Mouse (Mus musculus) CH12.LX (cell line): ENCODE measurements around the gene Lmo1. TPM values are rescaled to one million over a fixed set of nuclear protein-coding genes. Genes with fewer than 3 reads are reported as not detected.

ENCODE experiments used
- DNase-seq: peaks from one replicate; pipeline ENCODE4 v3.0.0-alpha.2; 2013; ENCODE audit errors: extremely low read depth
- H3K27ac ChIP-seq: 2 replicates; pipeline ENCODE4 v1.5.1; 2012; ENCODE audit warnings: low read depth, mild to moderate bottlenecking, control low read depth, moderate library complexity; ENCODE audit not compliant: insufficient read depth
- H3K27me3 ChIP-seq: replicated peaks from 2 replicates; pipeline ENCODE3; 2012; ENCODE audit warnings: inconsistent platforms
- H3K36me3 ChIP-seq, 2 experiments: replicated peaks in 1 of 2; 2 replicates each; pipeline versions ENCODE3 to v1.6.1; 2012; ENCODE audit warnings: inconsistent platforms in 1 of 2, low read length in 1 of 2, mild to moderate bottlenecking in 1 of 2, mixed read lengths in 1 of 2, moderate library complexity in 1 of 2; ENCODE audit not compliant: control insufficient read depth in 1 of 2, insufficient read depth in 1 of 2
- H3K4me1 ChIP-seq, 2 experiments: 2 replicates each; pipeline ENCODE4 v1.6.1; 2012; ENCODE audit warnings: inconsistent platforms in 1 of 2, moderate library complexity in 1 of 2; ENCODE audit not compliant: insufficient read depth in 2 of 2, control insufficient read depth in 1 of 2
- H3K4me2 ChIP-seq: 2 replicates; pipeline ENCODE4 v1.6.1; 2012; ENCODE audit warnings: low read depth, mild to moderate bottlenecking, control low read depth; ENCODE audit not compliant: poor library complexity, insufficient read depth, severe bottlenecking
- H3K4me3 ChIP-seq, 3 experiments: fragments of 150-350 bp in 1 of 3; sonication (generic) in 1 of 3; replicated peaks in 1 of 3; 2 replicates each; pipeline versions ENCODE3 to v1.5.1; 2011 to 2012; ENCODE audit warnings: low read depth in 2 of 3, low read length in 2 of 3, mild to moderate bottlenecking in 2 of 3, moderate library complexity in 2 of 3, control low read depth in 1 of 3, improper control_type of control experiment in 1 of 3, inconsistent platforms in 1 of 3, mixed read lengths in 1 of 3; ENCODE audit not compliant: poor library complexity in 1 of 3
- H3K79me2 ChIP-seq: replicated peaks from 2 replicates; pipeline ENCODE4 v1.6.1; 2012; ENCODE audit warnings: mild to moderate bottlenecking, moderate library complexity; ENCODE audit not compliant: control insufficient read depth, poor library complexity, insufficient read depth, severe bottlenecking; ENCODE audit errors: extremely low read depth
- H3K9ac ChIP-seq: 2 replicates; pipeline ENCODE4 v1.6.1; 2012; ENCODE audit warnings: low read depth, mild to moderate bottlenecking, control low read depth, moderate library complexity; ENCODE audit not compliant: insufficient read depth
- H3K9me3 ChIP-seq: replicated peaks from 2 replicates; pipeline ENCODE3; 2012; ENCODE audit warnings: low read length, inconsistent platforms, mixed read lengths
- BHLHE40 ChIP-seq: IDR thresholded peaks from 2 replicates; pipeline ENCODE4 v1.6.1; 2011; ENCODE audit warnings: mild to moderate bottlenecking, low read depth, low read length, improper control_type of control experiment
- CHD1 ChIP-seq: IDR thresholded peaks from 2 replicates; pipeline ENCODE4 v1.6.1; 2012; ENCODE audit warnings: low read depth, low read length, improper control_type of control experiment, inconsistent platforms
- CTCF ChIP-seq, 2 experiments: IDR thresholded peaks in 1 of 2; conservative IDR thresholded peaks in 1 of 2; 2 replicates each; pipeline ENCODE4 v1.5.1; 2011 to 2012; ENCODE audit warnings: low read depth in 2 of 2, low read length in 2 of 2, improper control_type of control experiment in 1 of 2, inconsistent platforms in 1 of 2, mild to moderate bottlenecking in 1 of 2, moderate library complexity in 1 of 2
- EP300 ChIP-seq: IDR thresholded peaks from 2 replicates; pipeline ENCODE4 v1.6.1; 2011; ENCODE audit warnings: low read length, improper control_type of control experiment
- GABPA ChIP-seq: IDR thresholded peaks from 2 replicates; pipeline ENCODE4 v1.6.1; 2012; ENCODE audit warnings: low read depth, low read length, improper control_type of control experiment, inconsistent platforms; ENCODE audit not compliant: insufficient replicate concordance
- IRF4 ChIP-seq: IDR thresholded peaks from 2 replicates; pipeline ENCODE4 v1.6.1; 2014; ENCODE audit warnings: low read depth, mild to moderate bottlenecking, inconsistent platforms, low read length, improper control_type of control experiment
- JUND ChIP-seq: conservative IDR thresholded peaks from 2 replicates; pipeline ENCODE4 v1.6.1; 2011; ENCODE audit warnings: low read depth, low read length, improper control_type of control experiment
- KAT2A ChIP-seq: IDR thresholded peaks from 2 replicates; pipeline ENCODE4 v1.6.1; 2012; ENCODE audit warnings: low read length, improper control_type of control experiment, inconsistent platforms; ENCODE audit not compliant: insufficient replicate concordance
- MAFK ChIP-seq: IDR thresholded peaks from 2 replicates; pipeline ENCODE4 v1.6.1; 2011; ENCODE audit warnings: low read length, improper control_type of control experiment; ENCODE audit not compliant: insufficient replicate concordance
- MAX ChIP-seq: IDR thresholded peaks from 2 replicates; pipeline ENCODE4 v1.6.1; 2011; ENCODE audit warnings: low read length, improper control_type of control experiment
- MEF2A ChIP-seq: IDR thresholded peaks from 2 replicates; pipeline ENCODE4 v1.6.1; 2014; ENCODE audit warnings: low read depth, mild to moderate bottlenecking, inconsistent platforms, low read length, improper control_type of control experiment, borderline replicate concordance
- MXI1 ChIP-seq: IDR thresholded peaks from 2 replicates; pipeline ENCODE4 v1.6.1; 2011; ENCODE audit warnings: mild to moderate bottlenecking, low read depth, low read length, improper control_type of control experiment
- MYC ChIP-seq: IDR thresholded peaks from 2 replicates; pipeline ENCODE4 v1.6.1; 2011; ENCODE audit warnings: low read depth, mild to moderate bottlenecking, improper control_type of control experiment, low read length
- NELFE ChIP-seq: IDR thresholded peaks from 2 replicates; pipeline ENCODE4 v1.6.1; 2011; ENCODE audit warnings: low read depth, low read length, improper control_type of control experiment
- PAX5 ChIP-seq: IDR thresholded peaks from 2 replicates; pipeline ENCODE4 v1.6.1; 2012; ENCODE audit warnings: low read length, inconsistent platforms, mixed read lengths
- POLR2AphosphoS2 ChIP-seq: IDR thresholded peaks from 2 replicates; pipeline ENCODE4 v1.6.1; 2011; ENCODE audit warnings: low read depth, low read length, improper control_type of control experiment
- RAD21 ChIP-seq: IDR thresholded peaks from 2 replicates; pipeline ENCODE4 v1.6.1; 2011; ENCODE audit warnings: low read depth, mild to moderate bottlenecking, low read length, improper control_type of control experiment, moderate library complexity
- SIN3A ChIP-seq: IDR thresholded peaks from 2 replicates; pipeline ENCODE4 v1.6.1; 2012; ENCODE audit warnings: low read length, improper control_type of control experiment, inconsistent platforms
- TBP ChIP-seq: conservative IDR thresholded peaks from 2 replicates; pipeline ENCODE4 v1.6.1; 2011; ENCODE audit warnings: low read depth, low read length, improper control_type of control experiment
- UBTF ChIP-seq: IDR thresholded peaks from 2 replicates; pipeline ENCODE4 v1.6.1; 2012; ENCODE audit warnings: low read depth, mild to moderate bottlenecking, inconsistent platforms, low read length, improper control_type of control experiment, moderate library complexity
- USF1 ChIP-seq: IDR thresholded peaks from 2 replicates; pipeline ENCODE4 v1.6.1; 2014; ENCODE audit warnings: low read depth, mild to moderate bottlenecking, inconsistent platforms, low read length, improper control_type of control experiment
- ZC3H11A ChIP-seq: IDR thresholded peaks from 2 replicates; pipeline ENCODE4 v1.6.1; 2012; ENCODE audit warnings: low read depth, mild to moderate bottlenecking, inconsistent platforms, low read length, improper control_type of control experiment
- ZKSCAN1 ChIP-seq: IDR thresholded peaks from 2 replicates; pipeline ENCODE4 v1.6.1; 2012; ENCODE audit warnings: low read depth, inconsistent platforms, low read length, improper control_type of control experiment, borderline replicate concordance
- ZNF384 ChIP-seq: IDR thresholded peaks from 2 replicates; pipeline ENCODE4 v1.6.1; 2012; ENCODE audit warnings: low read depth, low read length, improper control_type of control experiment, inconsistent platforms
- dilution Hi-C: fragments of 300-500 bp; cut with MboI; formaldehyde crosslinking; loops from 2 replicates; pipeline ENCODE4 v1.14.3; 2020; ENCODE audit warnings: low sequenced_read_pairs; ENCODE audit not compliant: extremely low pct_unique_long_range_greater_than_20kb, extremely low pct_ligation_motif_present
- in situ Hi-C: fragments of 300-500 bp; cut with MboI; formaldehyde crosslinking; loops from 3 replicates; pipeline ENCODE4 v1.14.3; 2019; ENCODE audit warnings: low sequenced_read_pairs, low pct_ligation_motif_present, low pct_unique_long_range_greater_than_20kb, mixed read lengths
- polyA plus RNA-seq: library from polyadenylated mRNA; unstranded; fragments of >175 nt; gene quantifications from 2 replicates; pipeline ENCODE4 v1.2.1, GENCODE M21; 2012; ENCODE audit warnings: low read depth; ENCODE audit not compliant: insufficient read length
- total RNA-seq, 2 experiments: library from RNA; depleted of rRNA; stranded (reverse); fragments of 300-350 nt in 1 of 2; fragments of >200 nt in 1 of 2; gene quantifications; 2 replicates each; pipeline ENCODE4 v1.2.3; 2012 to 2014

Gene Lmo1
- total and polyA plus RNA-seq, 3 experiments: 0.30 TPM; not detected in 2

DNA sequence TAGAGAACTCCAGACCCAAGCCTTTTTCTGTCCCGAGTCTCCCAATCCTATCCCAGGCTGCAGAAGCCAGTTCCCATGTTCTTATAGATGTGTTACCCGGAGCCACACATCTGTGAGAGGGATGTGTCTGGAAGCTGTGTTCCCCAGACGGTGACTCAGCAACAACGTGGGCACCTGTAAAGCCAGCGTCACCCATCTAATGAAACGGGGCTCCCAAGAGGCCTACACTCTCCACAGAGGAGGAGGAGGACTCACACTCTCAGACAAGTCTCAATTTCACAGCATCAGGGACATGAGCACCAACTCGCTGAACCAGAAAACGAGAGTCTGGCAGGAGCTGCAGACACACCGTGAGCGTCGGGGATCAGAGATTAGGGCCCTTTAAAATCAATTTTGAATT, 20.7 kb downstream of the Lmo1 start:
- Histone ChIP-seq H3K4me2 (no peak overlapping the region), H3K9me3 (no peaks in the 10 kb centered on the region), H3K27me3 (peaks cover 82% of the 10 kb centered on the region), H3K36me3 (no peaks in the 10 kb centered on the region), H3K4me1 (peaks cover 0 to 8% of the 10 kb centered on the region in 2 experiments; a peak in 2 of 4 replicates), H3K79me2 (no peaks in the 10 kb centered on the region), H3K27ac (no peak overlapping the region), H3K4me3 (no peak overlapping the region), H3K9ac (no peak overlapping the region)
- dilution Hi-C loops: no loop called here
- in situ Hi-C loops: no loop called here
- TF ChIP-seq SIN3A: no peak
- TF ChIP-seq GABPA: no peak
- TF ChIP-seq MXI1: no peak
- TF ChIP-seq NELFE: no peak
- TF ChIP-seq MAFK: no peak
- no peak for TF ChIP-seq EP300
- no peak for TF ChIP-seq ZC3H11A
- TF ChIP-seq RAD21: no peak
- TF ChIP-seq MEF2A: no peak
- no peak for TF ChIP-seq CTCF (conservative IDR thresholded peaks at IDR 0.05 in 1 of 2, IDR thresholded peaks at IDR 0.05 in 1 of 2; ENCODE audit: low read depth in 2 of 2, low read length in 2 of 2)
- TF ChIP-seq JUND: no peak
- no peak for TF ChIP-seq UBTF
- TF ChIP-seq TBP: no peak
- TF ChIP-seq POLR2AphosphoS2: no peak
- no peak for TF ChIP-seq MAX
- no peak for TF ChIP-seq KAT2A
- no peak for TF ChIP-seq BHLHE40
- TF ChIP-seq IRF4: no peak
- DNase-seq: no peak

DNA sequence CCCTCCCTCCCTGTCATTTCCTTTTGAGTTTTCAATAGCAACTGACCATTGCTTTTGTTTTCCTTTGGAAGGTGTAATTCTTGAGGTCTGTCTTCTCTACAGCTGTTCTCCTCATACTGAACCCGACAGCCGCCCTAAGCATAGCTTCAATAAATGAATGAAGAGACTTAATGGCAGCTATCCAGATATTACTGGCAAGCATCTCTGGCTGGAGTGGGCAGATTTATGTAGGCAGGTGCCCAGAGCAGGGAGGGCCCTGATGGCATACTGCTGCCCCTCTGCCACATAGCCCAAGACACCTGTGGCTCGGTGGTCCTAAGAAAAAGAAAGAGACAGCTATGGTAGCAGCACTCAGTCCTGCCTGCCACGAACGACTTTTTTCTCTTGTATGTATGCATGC, 21.5 kb downstream of the Lmo1 start:
- Histone ChIP-seq H3K4me1 (peaks cover 0 to 8% of the 10 kb centered on the region in 2 experiments; a peak in 2 of 4 replicates), H3K4me3 (no peak overlapping the region), H3K36me3 (no peaks in the 10 kb centered on the region), H3K4me2 (no peak overlapping the region), H3K9ac (no peak overlapping the region), H3K27ac (no peak overlapping the region), H3K9me3 (no peaks in the 10 kb centered on the region), H3K79me2 (no peaks in the 10 kb centered on the region), H3K27me3 (peaks cover 84% of the 10 kb centered on the region)
- DNase-seq: no peak
- in situ Hi-C loops (no loop called here), dilution Hi-C loops (no loop called here)
- TF ChIP-seq PAX5 (no peak), POLR2AphosphoS2 (no peak), MYC (no peak), IRF4 (no peak), USF1 (no peak), CHD1 (no peak), KAT2A (no peak), MAX (no peak), ZNF384 (no peak), ZKSCAN1 (no peak)
